Mouse (Mus musculus) spleen, postnatal 10 days (tissue): ENCODE results near the gene Exoc3l4.

Experiments used
- DNase-seq, 2 experiments: peaks; one replicate each; pipeline ENCODE4 v3.0.0; 2021 to 2022; ENCODE audit warnings: low spot score in 2 of 2

Exoc3l4 gene

GRCm38 (mm10) chr12:111450359-111450758 lies 33.5 kb downstream of the Exoc3l4 start:
- peak in 1 of 2 experiments; percentile 5 for DNase-seq

GRCm38 (mm10) chr12:111451561-111451960 lies 34.7 kb downstream of the Exoc3l4 start:
- DNase-seq = peak in 1 of 2 experiments; percentile 10

GRCm38 (mm10) chr12:111454021-111454420 lies 37.2 kb downstream of the Exoc3l4 start:
- peak in 1 of 2 experiments; percentile 35 for DNase-seq

- DNase-seq = peak in 1 of 2 experiments; percentile 19
Measured at GRCm38 (mm10) chr12:111454543-111455280, 37.9 kb downstream of the Exoc3l4 start.

GRCm38 (mm10) chr12:111455311-111455846 lies 38.6 kb downstream of the Exoc3l4 start:
- peak in 1 of 2 experiments; percentile 28 for DNase-seq

GRCm38 (mm10) chr12:111455860-111456259 lies 39.0 kb downstream of the Exoc3l4 start:
- DNase-seq = no peak

- DNase-seq = no peak
Measured at GRCm38 (mm10) chr12:111457742-111458141, 40.9 kb downstream of the Exoc3l4 start.

- no peak for DNase-seq
Measured at GRCm38 (mm10) chr12:111463570-111463969, 46.8 kb downstream of the Exoc3l4 start.

- DNase-seq = no peak
Measured at GRCm38 (mm10) chr12:111466369-111466768, 49.6 kb downstream of the Exoc3l4 start.

- DNase-seq = no peak
Measured at GRCm38 (mm10) chr12:111468206-111468605, 51.4 kb downstream of the Exoc3l4 start.

- peak; percentile 60 to 80 for DNase-seq
Measured at GRCm38 (mm10) chr12:111469507-111469906, 52.7 kb downstream of the Exoc3l4 start.

GRCm38 (mm10) chr12:111471119-111471518 lies 54.3 kb downstream of the Exoc3l4 start:
- no peak for DNase-seq

- DNase-seq = no peak
Measured at GRCm38 (mm10) chr12:111471721-111472120, 54.9 kb downstream of the Exoc3l4 start.

- no peak for DNase-seq
Measured at GRCm38 (mm10) chr12:111472886-111473285, 56.1 kb downstream of the Exoc3l4 start.

GRCm38 (mm10) chr12:111474384-111474783 lies 57.6 kb downstream of the Exoc3l4 start:
- DNase-seq = no peak

GRCm38 (mm10) chr12:111474893-111475643 lies 58.3 kb downstream of the Exoc3l4 start:
- no peak for DNase-seq

- DNase-seq = no peak
Measured at GRCm38 (mm10) chr12:111478924-111479323, 62.1 kb downstream of the Exoc3l4 start.

- DNase-seq = peak; percentile 45 to 76
Measured at GRCm38 (mm10) chr12:111479917-111480316, 63.1 kb downstream of the Exoc3l4 start.
